Comparison of ENCODE assay signal across 22 mouse cellular contexts in genomic region chr17:30383649-30384048, GRCm38 (mm10).
"Had no signal": no experiment of that assay in that cellular context is flagged by ENCODE, and none has a peak within 500 bp of the region (broad histone marks: within the 10 kb centered on the region; RNA-seq: fewer than 3 reads in every experiment).

No protein-coding gene starts in this region.

- H3K4me3 ChIP-seq: gastrocnemius, adult 2 months; heart, adult 2 months; heart, embryonic 12.5 days; hindbrain, embryonic 10.5 days; hindbrain, embryonic 12.5 days; intestine, embryonic 15.5 days; layer of hippocampus, adult 2 months; limb, embryonic 10.5 days; limb, embryonic 12.5 days; liver, embryonic 13.5 days; liver, embryonic 15.5 days had no signal

- DNase-seq: gastrocnemius, adult 2 months; gastrocnemius, postnatal 10 days; gastrocnemius, postnatal 25 days; heart, adult 2 months; heart, postnatal 10 days; heart, postnatal 4 days; kidney, adult 18-20 months; kidney, adult 8-10 months; kidney, postnatal 10 days; kidney, postnatal 25 days; kidney, postnatal 4 days; liver; liver, embryonic 13.5 days had no signal

- H3K27ac ChIP-seq: gastrocnemius, adult 2 months; heart, adult 2 months; hindbrain, embryonic 10.5 days; hindbrain, embryonic 12.5 days; hindbrain, embryonic 14.5 days; intestine, embryonic 15.5 days; layer of hippocampus, adult 2 months; limb, embryonic 10.5 days; limb, embryonic 12.5 days; liver, embryonic 13.5 days; liver, embryonic 15.5 days had no signal
